ENCODE assay signal across 8 mouse cellular contexts in the genomic region with DNA sequence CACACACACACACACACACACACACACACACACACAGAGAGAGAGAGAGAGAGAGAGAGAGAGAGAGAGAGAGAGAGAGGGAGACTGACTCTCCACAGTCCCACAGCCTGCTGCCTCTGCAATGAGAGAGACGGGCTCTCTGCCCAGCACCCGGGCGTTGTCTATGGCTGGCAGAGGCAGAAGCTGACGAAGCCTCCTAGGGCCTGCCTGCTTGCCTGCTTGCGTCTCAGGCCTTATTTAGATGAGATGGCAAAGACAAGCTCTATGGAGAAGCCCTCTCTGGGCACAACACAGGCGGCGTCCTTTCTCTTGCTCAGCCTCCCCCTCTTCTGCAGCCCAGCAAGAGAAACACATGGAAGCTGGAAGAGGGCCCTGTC. TPM values are rescaled to one million over a fixed set of nuclear protein-coding genes. Genes with fewer than 3 reads are reported as not detected.
DNase-seq lines count a peak whose midpoint lies in the region; ATAC-seq and TF ChIP-seq lines count a peak whose summit lies in the region.

No protein-coding gene starts in this region.

- DNase-seq in cerebellum, adult 9-10 months: peak; percentile 26
- DNase-seq in lung, embryonic 14.5 days: no peak
- DNase-seq in lung, postnatal 10 days: no peak
- DNase-seq in kidney, postnatal 0 days (ENCODE audit: low spot score): no peak
- DNase-seq in right cerebral cortex, postnatal 10 days (ENCODE audit: low spot score in 2 of 2): peak; percentile 85 to 90
- no peak for DNase-seq in adrenal gland, adult 18-20 months (ENCODE audit: low spot score in 2 of 2)
- no peak for DNase-seq in c-Kit-positive CD71-positive TER-119-positive erythroid progenitor cells, embryonic 14.5 days (ENCODE audit: low spot score)

- WGBS in lung, embryonic 14.5 days: 37% methylated on average over 7 of the region's 7 CpGs
- 37% methylated on average over 7 of the region's 7 CpGs for WGBS in kidney, postnatal 0 days

- 0 out of 2 replicates have a peak overlapping the region, but pooled peaks have one; percentile 20 for H3K9ac ChIP-seq in lung, embryonic 14.5 days
- H3K9ac ChIP-seq in kidney, postnatal 0 days (ENCODE audit: low read depth, low read length): no peak overlapping the region

- H3K4me1 ChIP-seq in lung, embryonic 14.5 days (ENCODE audit: insufficient read depth): peaks cover 4% of the 10 kb centered on the region
- peaks cover 22% of the 10 kb centered on the region; the same call in 1 of the 2 replicates for H3K4me1 ChIP-seq in kidney, postnatal 0 days (replicated peaks; ENCODE audit: insufficient read depth, low read length)

- no peak for TF ChIP-seq CTCF in lung, embryonic 14.5 days (IDR thresholded peaks at IDR 0.05; ENCODE audit: low read depth)
- TF ChIP-seq CTCF in kidney, postnatal 0 days (IDR thresholded peaks at IDR 0.05; ENCODE audit: low read depth): no peak

- H3K4me3 ChIP-seq in lung, embryonic 14.5 days (ENCODE audit: low read depth, low read length): peak overlapping the region; percentile 59; the same call in 1 of the 2 replicates
- no peak overlapping the region for H3K4me3 ChIP-seq in kidney, postnatal 0 days (replicated peaks; ENCODE audit: low read depth, low read length)

- no peak for ATAC-seq in cerebellum, adult (ENCODE audit: insufficient number of reproducible peaks, low FRiP score, low TSS enrichment)
- no peak for ATAC-seq in lung, embryonic 14.5 days (ENCODE audit: insufficient read depth)
- ATAC-seq in kidney, postnatal 0 days (replicated peaks; ENCODE audit: low FRiP score, low read depth): no peak

- H3K27me3 ChIP-seq in lung, embryonic 14.5 days (ENCODE audit: insufficient read depth, low read length): peaks cover 50% of the 10 kb centered on the region
- H3K27me3 ChIP-seq in kidney, postnatal 0 days (ENCODE audit: insufficient read depth, low read length): no peaks in the 10 kb centered on the region

- H3K4me2 ChIP-seq in lung, embryonic 14.5 days: peak overlapping the region; percentile 94
- peak overlapping the region; percentile 74 for H3K4me2 ChIP-seq in kidney, postnatal 0 days (ENCODE audit: low read length)

- H3K9me3 ChIP-seq in lung, embryonic 14.5 days (ENCODE audit: low read depth, low read length): no peaks in the 10 kb centered on the region
- H3K9me3 ChIP-seq in kidney, postnatal 0 days (replicated peaks; ENCODE audit: low read length): no peaks in the 10 kb centered on the region

- H3K36me3 ChIP-seq in lung, embryonic 14.5 days (ENCODE audit: insufficient read depth): no peaks in the 10 kb centered on the region
- H3K36me3 ChIP-seq in kidney, postnatal 0 days (ENCODE audit: insufficient read depth, low read length): no peaks in the 10 kb centered on the region

- no peak overlapping the region for H3K27ac ChIP-seq in lung, embryonic 14.5 days (ENCODE audit: low read depth)
- no peak overlapping the region for H3K27ac ChIP-seq in kidney, postnatal 0 days

RNA-seq across cellular contexts. Expression of gene Pdgfb, which starts 4.6 kb away (rescaled TPM):
- 11.6 and 13.0 TPM in 2 replicates for polyA plus RNA-seq in lung, embryonic 14.5 days (2014; fragmentation: Nextera tagmentation; extraction: Ambion mirVana)
- 6.5 and 6.8 TPM in 2 replicates for polyA plus RNA-seq in kidney, postnatal 0 days (2015; fragmentation: Nextera tagmentation; extraction: Ambion mirVana)
- total RNA-seq in adrenal gland, adult 18-20 months (2021): 10 to 100 TPM; 46.1 to 47.6 TPM

RNA-seq across cellular contexts. Expression of gene Cbx7, which starts 39.3 kb away (rescaled TPM):
- polyA plus RNA-seq in lung, embryonic 14.5 days (2014; fragmentation: Nextera tagmentation; extraction: Ambion mirVana): 2.3 TPM in 2 replicates
- 4.5 and 4.6 TPM in 2 replicates for polyA plus RNA-seq in kidney, postnatal 0 days (2015; fragmentation: Nextera tagmentation; extraction: Ambion mirVana)
- 10 to 100 TPM; 20.8 to 24.7 TPM for total RNA-seq in adrenal gland, adult 18-20 months (2021)

Comparison
In these comparisons a context has a peak if more than half of its experiments do, and no peak if none do; other contexts are left out.
1. DNase-seq: peak in cerebellum, adult 9-10 months (single experiment) and right cerebral cortex, postnatal 10 days (2 of 2); none in lung, embryonic 14.5 days (single experiment), lung, postnatal 10 days (single experiment), kidney, postnatal 0 days (single experiment), adrenal gland, adult 18-20 months (0 of 2) and c-Kit-positive CD71-positive TER-119-positive erythroid progenitor cells, embryonic 14.5 days (single experiment).